Mouse (Mus musculus) adrenal gland, postnatal 25 days (tissue): ENCODE results near the gene Cask. TPM values are rescaled to one million over a fixed set of nuclear protein-coding genes. Genes with fewer than 3 reads are reported as not detected.

Source experiments
- DNase-seq: peaks from one replicate; pipeline ENCODE4 v3.0.0; 2021; ENCODE audit warnings: mixed read lengths
- total RNA-seq: library from RNA; stranded (reverse); gene quantifications from 2 replicates; pipeline ENCODE4 v1.2.3, GENCODE M21; 2021

Gene Cask
- total RNA-seq, 1 experiment from 2014 or later, result 40.0 TPM

GRCm38 (mm10) chrX:13631599-13632283, 219.4 kb downstream of the Cask start, which contains the start of gene Gpr34:
TSS of gene Gpr34 (plus strand) at chrX:13632089.
- DNase-seq, result no peak

- DNase-seq, result no peak
Measured at GRCm38 (mm10) chrX:13622654-13623053, 228.5 kb downstream of the Cask start.

- DNase-seq, result no peak
Measured at GRCm38 (mm10) chrX:13621473-13621872, 229.7 kb downstream of the Cask start.

- no peak for DNase-seq
Measured at GRCm38 (mm10) chrX:13618476-13618875, 232.7 kb downstream of the Cask start.

- no peak for DNase-seq
Measured at GRCm38 (mm10) chrX:13617294-13617693, 233.9 kb downstream of the Cask start.

GRCm38 (mm10) chrX:13616726-13617125, 234.4 kb downstream of the Cask start:
- DNase-seq, result no peak

- no peak for DNase-seq
Measured at GRCm38 (mm10) chrX:13612115-13612514, 239.1 kb downstream of the Cask start.

- no peak for DNase-seq
Measured at GRCm38 (mm10) chrX:13611114-13611513, 240.1 kb downstream of the Cask start.

- no peak for DNase-seq
Measured at GRCm38 (mm10) chrX:13607752-13608151, 243.4 kb downstream of the Cask start.

GRCm38 (mm10) chrX:13606741-13607140, 244.4 kb downstream of the Cask start:
- no peak for DNase-seq

- DNase-seq, result no peak
Measured at GRCm38 (mm10) chrX:13599966-13600365, 251.2 kb downstream of the Cask start.

GRCm38 (mm10) chrX:13599373-13599772, 251.8 kb downstream of the Cask start:
- DNase-seq, result no peak

- DNase-seq, result no peak
Measured at GRCm38 (mm10) chrX:13577647-13578046, 273.5 kb downstream of the Cask start.

GRCm38 (mm10) chrX:13576606-13577005, 274.6 kb downstream of the Cask start:
- peak; percentile 6 for DNase-seq

GRCm38 (mm10) chrX:13574872-13575271, 276.3 kb downstream of the Cask start:
- DNase-seq, result no peak

GRCm38 (mm10) chrX:13574298-13574697, 276.9 kb downstream of the Cask start:
- no peak for DNase-seq

- DNase-seq, result no peak
Measured at GRCm38 (mm10) chrX:13554504-13554903, 296.7 kb downstream of the Cask start.

- DNase-seq, result no peak
Measured at GRCm38 (mm10) chrX:13552288-13552687, 298.9 kb downstream of the Cask start.

GRCm38 (mm10) chrX:13551566-13551965, 299.6 kb downstream of the Cask start:
- no peak for DNase-seq

- no peak for DNase-seq
Measured at GRCm38 (mm10) chrX:13549100-13549499, 302.1 kb downstream of the Cask start.

GRCm38 (mm10) chrX:13521288-13521687, 329.9 kb downstream of the Cask start:
- no peak for DNase-seq

GRCm38 (mm10) chrX:13520566-13520965, 330.6 kb downstream of the Cask start:
- DNase-seq, result no peak

GRCm38 (mm10) chrX:13519408-13519783, 331.8 kb downstream of the Cask start:
- DNase-seq, result no peak

- no peak for DNase-seq
Measured at GRCm38 (mm10) chrX:13518781-13519407, 332.3 kb downstream of the Cask start.
